Mouse (Mus musculus): ENCODE measurements at regions not wholly inside any gene's neighbourhood (a gene's known extent, or its start where the extent isn't known, plus 50 kb on each side); places are given as distances from the start of the nearest gene placed in this dataset.

GRCm38 (mm10) chr7:54734039-54734438, 101.3 kb upstream of the Luzp2 start:
- peak; percentile 17 to 79 for DNase-seq (ENCODE audit: extremely low spot score in 1 of 2, low spot score in 1 of 2)

- peak in 1 of 2 experiments; percentile 16 for DNase-seq (ENCODE audit: extremely low spot score in 1 of 2, low spot score in 1 of 2)
These were observed 100.4 kb upstream of the Luzp2 start for GRCm38 (mm10) chr7:54734861-54735260.

GRCm38 (mm10) chr7:54767341-54767740, 68.0 kb upstream of the Luzp2 start:
- DNase-seq (ENCODE audit: extremely low spot score in 1 of 2, low spot score in 1 of 2), result no peak

- no peak for DNase-seq (ENCODE audit: extremely low spot score in 1 of 2, low spot score in 1 of 2)
These were observed 66.6 kb upstream of the Luzp2 start for GRCm38 (mm10) chr7:54768683-54769082.

- peak; percentile 4 to 7 for DNase-seq (ENCODE audit: extremely low spot score in 1 of 2, low spot score in 1 of 2)
These were observed 53.3 kb upstream of the Luzp2 start for GRCm38 (mm10) chr7:54781939-54782520.

GRCm38 (mm10) chr7:54782604-54783003, 52.7 kb upstream of the Luzp2 start:
- no peak for DNase-seq (ENCODE audit: extremely low spot score in 1 of 2, low spot score in 1 of 2)

- DNase-seq (ENCODE audit: extremely low spot score in 1 of 2, low spot score in 1 of 2), result peak in 1 of 2 experiments; percentile 5
These were observed 51.5 kb upstream of the Luzp2 start for GRCm38 (mm10) chr7:54783550-54784529.

Data from frontal cortex, adult 2 months (tissue).